Mouse (Mus musculus) right cerebral cortex, postnatal 14 days (tissue): ENCODE measurements at regions not wholly inside any gene's neighbourhood (a gene's known extent, or its start where the extent isn't known, plus 50 kb on each side); places are given as distances from the start of the nearest gene placed in this dataset.

ENCODE experiments used
- DNase-seq: peaks from one replicate; pipeline ENCODE4 v3.0.0; 2022

GRCm38 (mm10) chr10:8667244-8667643 lies 148.6 kb upstream of the Ust start:
- no peak for DNase-seq

- no peak for DNase-seq
These were observed 140.3 kb upstream of the Ust start for GRCm38 (mm10) chr10:8658934-8659294.

GRCm38 (mm10) chr10:8658024-8658933 lies 139.7 kb upstream of the Ust start:
- no peak for DNase-seq

GRCm38 (mm10) chr10:8657176-8658023 lies 138.8 kb upstream of the Ust start:
- no peak for DNase-seq

- DNase-seq: peak; percentile 14
These were observed 135.0 kb upstream of the Ust start for GRCm38 (mm10) chr10:8653651-8654050.

GRCm38 (mm10) chr10:8642266-8642665 lies 123.6 kb upstream of the Ust start:
- no peak for DNase-seq

GRCm38 (mm10) chr10:8624229-8624911 lies 105.7 kb upstream of the Ust start:
- no peak for DNase-seq

GRCm38 (mm10) chr10:8618676-8619075 lies 100.1 kb upstream of the Ust start:
- DNase-seq: no peak

- DNase-seq: no peak
These were observed 96.9 kb upstream of the Ust start for GRCm38 (mm10) chr10:8615452-8616025.

- no peak for DNase-seq
These were observed 71.4 kb upstream of the Ust start for GRCm38 (mm10) chr10:8589871-8590533.

GRCm38 (mm10) chr10:8589106-8589505 lies 70.5 kb upstream of the Ust start:
- no peak for DNase-seq

GRCm38 (mm10) chr10:8584389-8584908 lies 65.8 kb upstream of the Ust start:
- DNase-seq: no peak

- DNase-seq: no peak
These were observed 65.1 kb upstream of the Ust start for GRCm38 (mm10) chr10:8583552-8584388.

GRCm38 (mm10) chr10:8580298-8580697 lies 61.7 kb upstream of the Ust start:
- no peak for DNase-seq

GRCm38 (mm10) chr10:8577642-8578356 lies 59.2 kb upstream of the Ust start:
- no peak for DNase-seq
